Mouse (Mus musculus) kidney, embryonic 16.5 days (tissue): ENCODE measurements around the gene Vmn2r65. TPM values are rescaled to one million over a fixed set of nuclear protein-coding genes. Genes with fewer than 3 reads are reported as not detected.

Source experiments
- ATAC-seq: fragments of 200-750 bp; cut with Nextera tagmentation; 2 replicates; pipeline ENCODE4 v1.8.0; 2017; ENCODE audit warnings: moderate TSS enrichment; ENCODE audit not compliant: low FRiP score, low TSS enrichment
- H3K27ac ChIP-seq: fragments of 300-500 bp; sonication (generic); 2 replicates; pipeline ENCODE4 v1.5.1; 2014; ENCODE audit warnings: low read length
- H3K27me3 ChIP-seq: fragments of 300-500 bp; sonication (generic); 2 replicates; pipeline ENCODE4 v1.6.1; 2014; ENCODE audit warnings: low read length, control low read depth, mixed read lengths; ENCODE audit not compliant: insufficient read depth
- H3K36me3 ChIP-seq: fragments of 300-500 bp; sonication (generic); 2 replicates; pipeline ENCODE4 v1.6.1; 2014; ENCODE audit warnings: low read length, control low read depth, mixed read lengths; ENCODE audit not compliant: insufficient read depth
- H3K4me1 ChIP-seq: fragments of 300-500 bp; sonication (generic); 2 replicates; pipeline ENCODE4 v1.6.1; 2014; ENCODE audit warnings: low read length, control low read depth, mixed read lengths; ENCODE audit not compliant: insufficient read depth
- H3K4me2 ChIP-seq: fragments of 300-500 bp; sonication (generic); replicated peaks from 2 replicates; pipeline ENCODE4 v1.6.1; 2014; ENCODE audit warnings: low read depth, low read length
- H3K4me3 ChIP-seq: fragments of 300-500 bp; sonication (generic); 2 replicates; pipeline ENCODE4 v1.5.1; 2014; ENCODE audit warnings: mild to moderate bottlenecking, low read length
- H3K9ac ChIP-seq: fragments of 300-500 bp; sonication (generic); replicated peaks from 2 replicates; pipeline ENCODE4 v1.6.1; 2014; ENCODE audit warnings: low read length
- H3K9me3 ChIP-seq: fragments of 300-500 bp; sonication (generic); 2 replicates; pipeline ENCODE4 v1.6.1; 2016; ENCODE audit warnings: low read length, control low read depth
- WGBS: fragments of 180-500 bp; shearing (Covaris S2); extraction: QIAGEN DNeasy Blood & Tissue Kit; methylation state at CpG from one replicate; pipeline ENCODE4 v1.1.7; 2014; 5-methylcytosine and 5-hydroxymethylcytosine counted together
- polyA plus RNA-seq: library from polyadenylated mRNA; unstranded; fragments of >200 nt; fragmentation: Nextera tagmentation; extraction: Ambion mirVana; gene quantifications from 2 replicates; pipeline ENCODE4 v1.2.1, GENCODE M21; 2015

The Vmn2r65 gene
- polyA plus RNA-seq = not detected in 2 replicates

- Histone ChIP-seq H3K27ac (no peak within 1 kb of the TSS), H3K9ac (no peak within 1 kb of the TSS), H3K27me3 (no peaks in the 10 kb centered on the region), H3K4me3 (no peak within 1 kb of the TSS), H3K4me2 (no peak within 1 kb of the TSS), H3K9me3 (no peaks in the 10 kb centered on the region), H3K4me1 (no peaks in the 10 kb centered on the region), H3K36me3 (no peaks in the 10 kb centered on the region)
- WGBS = 46% methylated on average over 1 of the region's 1 CpGs
- no peak for ATAC-seq
These were observed at the start of gene Vmn2r65 for GRCm38 (mm10) chr7:84964015-84964414. Vmn2r65 (minus strand) TSS chr7:84964115.

- 81% methylated on average over 1 of the region's 1 CpGs for WGBS
These were observed 48.3 kb upstream of the Vmn2r65 start, which contains the start of gene Vmn2r66 for GRCm38 (mm10) chr7:85012168-85012567. Vmn2r66 (minus strand) TSS chr7:85012268.

DNA sequence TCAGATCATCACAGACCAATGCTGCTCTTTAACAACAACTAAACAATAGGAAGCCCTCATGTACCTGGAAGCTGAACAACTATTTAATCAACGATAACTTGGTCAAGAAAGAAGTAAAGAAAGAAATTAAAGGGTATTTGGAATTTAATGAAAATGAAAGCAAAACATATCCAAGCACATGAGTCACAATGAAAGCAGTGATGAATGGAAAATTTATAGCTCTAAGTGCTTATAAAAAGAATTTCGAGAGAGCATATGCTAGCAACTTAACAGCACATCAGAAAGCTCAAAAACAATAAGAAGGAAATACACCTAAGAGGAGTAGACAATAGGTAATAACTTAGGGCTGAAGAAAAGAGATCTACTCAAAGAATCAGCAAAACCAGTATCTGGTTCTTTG is 32.8 kb upstream of the Vmn2r65 start:
- Histone ChIP-seq H3K27me3 (no peaks in the 10 kb centered on the region), H3K4me3 (no peak overlapping the region), H3K9me3 (no peaks in the 10 kb centered on the region), H3K4me1 (no peaks in the 10 kb centered on the region), H3K9ac (no peak overlapping the region), H3K4me2 (no peak overlapping the region), H3K36me3 (no peaks in the 10 kb centered on the region), H3K27ac (no peak overlapping the region)
- ATAC-seq = no peak
- 72% methylated on average over 2 of the region's 2 CpGs for WGBS

More at GRCm38 (mm10) chr7:85012168-85012567, 48.3 kb upstream of the Vmn2r65 start, which contains the start of gene Vmn2r66:
- H3K4me2 ChIP-seq = no peak within 1 kb of the TSS
- H3K4me1 ChIP-seq = no peaks in the 10 kb centered on the region
- H3K9me3 ChIP-seq = no peaks in the 10 kb centered on the region
- no peaks in the 10 kb centered on the region for H3K27me3 ChIP-seq
- no peak for ATAC-seq
- H3K36me3 ChIP-seq = no peaks in the 10 kb centered on the region
- H3K4me3 ChIP-seq = no peak within 1 kb of the TSS
- H3K9ac ChIP-seq = no peak within 1 kb of the TSS
- no peak within 1 kb of the TSS for H3K27ac ChIP-seq

Other genes starting within 250 kb of the Vmn2r65 start
- not detected in 2 replicates for gene Olfr291, start 110.6 kb downstream of the Vmn2r65 start, polyA plus RNA-seq
- gene Vmn2r66, start 48.2 kb upstream of the Vmn2r65 start, polyA plus RNA-seq = not detected in 2 replicates
- not detected in 2 replicates for gene Vmn2r67, start 191.9 kb upstream of the Vmn2r65 start, polyA plus RNA-seq